Mouse (Mus musculus): ENCODE results near the gene Dvl1.

DNA sequence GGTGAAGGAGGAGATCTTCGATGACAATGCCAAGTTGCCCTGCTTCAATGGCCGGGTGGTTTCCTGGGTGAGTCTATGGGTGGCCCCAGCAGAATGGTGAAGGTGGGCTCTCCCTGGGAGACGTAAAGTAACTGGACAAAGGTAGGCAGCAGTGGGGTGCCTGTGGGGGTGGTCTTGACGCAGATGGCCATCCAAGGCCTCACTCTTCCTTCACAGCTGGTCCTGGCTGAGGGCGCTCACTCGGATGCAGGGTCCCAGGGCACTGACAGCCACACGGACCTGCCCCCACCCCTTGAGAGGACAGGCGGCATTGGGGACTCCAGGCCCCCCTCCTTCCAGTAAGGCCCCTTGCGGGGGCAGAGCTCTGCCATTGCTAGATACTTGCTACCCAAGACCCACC, 6.2 kb downstream of the Dvl1 start:
- TF ChIP-seq HCFC1 (IDR thresholded peaks at IDR 0.05; ENCODE audit: borderline replicate concordance, insufficient read depth, low read length), result no peak
- no peak for TF ChIP-seq CHD2 (IDR thresholded peaks at IDR 0.05; ENCODE audit: low read depth, low read length)
- TF ChIP-seq ZNF384 (IDR thresholded peaks at IDR 0.05; ENCODE audit: low read depth, low read length), result no peak
- no peak for TF ChIP-seq ZC3H11A (IDR thresholded peaks at IDR 0.05; ENCODE audit: borderline replicate concordance, low read depth, low read length)

All from ES-E14 (cell line).